Mouse (Mus musculus) left cerebral cortex, postnatal 4 days (tissue): ENCODE data around the gene Aatk. TPM values are rescaled to one million over a fixed set of nuclear protein-coding genes. Genes with fewer than 3 reads are reported as not detected.

Source experiments
- DNase-seq: peaks from one replicate; pipeline ENCODE4 v3.0.0-alpha.2; 2022
- intact Hi-C: fragments of 180-260 bp; cut with DNase I; formaldehyde crosslinking; loops from one replicate; pipeline ENCODE4 v1.15.1; 2025
- microRNA-seq: library from miRNA; unstranded; fragments of <30 nt; microRNA quantifications from one replicate; pipeline ENCODE4 v1.2.0, GENCODE M21; 2022
- total RNA-seq, 2 experiments: library from RNA; stranded (reverse); gene quantifications; 2 replicates each; pipeline ENCODE4 v1.2.3; 2021

Gene Aatk
- total RNA-seq, 2 experiments from 2014 or later, result 111 to 114 TPM

DNA sequence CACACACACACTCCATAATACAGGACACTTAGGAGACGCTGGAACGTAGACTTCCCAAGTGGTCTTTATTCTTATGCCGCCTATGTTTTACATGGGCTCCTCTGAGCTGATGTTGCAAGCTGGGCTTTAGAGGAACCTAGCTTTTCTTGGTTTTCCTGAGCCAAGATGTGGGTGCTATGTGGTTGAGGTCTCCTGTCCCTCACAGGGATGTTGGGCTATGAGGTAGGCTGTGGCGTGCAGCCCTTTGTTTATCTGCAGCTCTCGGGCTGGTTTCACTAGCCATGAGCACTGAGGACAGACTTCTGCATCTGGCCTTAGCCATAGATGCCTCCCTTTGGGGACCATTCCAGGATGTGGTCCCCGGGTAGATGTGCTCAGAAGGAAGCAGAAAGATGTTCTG lies 86.3 kb downstream of the Aatk start:
- intact Hi-C loops, result no loop called here
- no peak for DNase-seq

DNA sequence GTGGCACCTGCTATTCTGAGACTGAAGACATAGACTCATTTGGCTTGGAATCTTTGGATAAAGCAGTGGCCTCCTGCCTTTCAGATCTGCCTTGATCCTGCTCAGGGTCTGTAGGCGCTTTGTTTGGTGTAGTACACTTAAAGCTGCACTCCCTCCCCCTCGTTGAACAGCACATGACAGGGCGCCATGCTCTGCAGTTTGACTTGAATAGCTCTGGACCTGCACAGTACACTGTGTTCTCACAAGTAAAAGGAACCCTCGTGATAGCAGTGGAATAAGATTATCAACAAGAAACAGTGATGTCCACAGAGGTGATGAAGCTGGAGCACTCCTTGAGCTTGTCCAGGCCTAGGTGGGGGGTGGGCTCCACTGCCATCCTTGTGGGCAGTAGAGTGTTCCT lies 87.3 kb downstream of the Aatk start:
- no peak for DNase-seq
- intact Hi-C loops, result no loop called here

DNA sequence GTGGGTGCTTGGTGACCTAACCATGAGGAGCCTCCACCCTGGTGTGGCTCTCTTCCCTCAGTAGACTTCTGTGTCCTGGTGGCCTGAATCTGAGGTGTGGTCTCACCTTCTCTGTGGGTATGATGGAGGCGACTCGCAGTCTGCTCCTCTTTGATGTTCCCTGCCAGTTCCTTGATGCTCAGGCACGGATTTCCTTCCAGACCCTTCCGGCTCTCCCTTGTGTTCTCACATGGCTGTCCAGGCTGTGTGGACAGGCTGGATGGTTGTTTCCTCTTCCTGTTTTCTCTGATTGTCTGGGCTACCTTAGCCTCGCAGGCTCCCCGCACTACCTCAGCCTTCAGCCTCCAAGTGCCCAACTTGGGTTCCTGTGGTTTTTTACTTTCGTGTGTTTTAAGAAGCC lies 88.1 kb downstream of the Aatk start:
- intact Hi-C loops, result no loop called here
- DNase-seq, result no peak

Small RNA genes lying within 50 kb of the gene (microRNA-seq; reads per million reads assigned to microRNA genes)
- gene Gm25948 (not detected), gene Mir3065 (not detected), gene Mir338 (not detected)

Other genes with a start within 250 kb of the Aatk start
- gene Chmp6, start 133.7 kb downstream of the Aatk start, total RNA-seq, result 10 to 100 TPM; 43.2 to 48.2 TPM
- 10 to 100 TPM; 71.7 to 72.2 TPM for gene Baiap2, start 104.4 kb downstream of the Aatk start, total RNA-seq
- gene Cep131, start 39.7 kb upstream of the Aatk start, total RNA-seq, result 10 to 100 TPM; 49.8 to 53.8 TPM
- 10 to 100 TPM; 18.9 to 19.5 TPM for gene Tepsin, start 51.6 kb upstream of the Aatk start, total RNA-seq
- gene Ndufaf8, start 51.8 kb upstream of the Aatk start, total RNA-seq, result 10 to 100 TPM; 27.9 to 29.6 TPM
- 100 to 1,000 TPM; 113 to 119 TPM for gene Slc38a10, start 104.2 kb upstream of the Aatk start, total RNA-seq
- gene Bahcc1, start 185.8 kb upstream of the Aatk start, total RNA-seq, result 10 to 100 TPM; 36.5 to 39.5 TPM